Mouse (Mus musculus) brown adipose tissue, adult 24 weeks (tissue): Measurements from ENCODE around the gene Zp3r. TPM values are rescaled to one million over a fixed set of nuclear protein-coding genes. Genes with fewer than 3 reads are reported as not detected.
"Not testable (repeated sequence)": the region's sequence is repeated elsewhere in the genome, so short reads cannot be mapped to it uniquely, and the experiment has no call there.

Experiments used
- H3K27ac ChIP-seq: fragments of 200-500 bp; replicated peaks from 2 replicates; pipeline ENCODE4 v1.5.1; 2012; ENCODE audit warnings: low read depth, mild to moderate bottlenecking, low read length
- H3K4me1 ChIP-seq: fragments of 200-500 bp; 2 replicates; pipeline ENCODE4 v1.6.1; 2012; ENCODE audit warnings: low read length, mixed read lengths; ENCODE audit not compliant: control insufficient read depth, insufficient read depth, insufficient read length
- H3K4me3 ChIP-seq: fragments of 200-500 bp; 2 replicates; pipeline ENCODE4 v1.5.1; 2012; ENCODE audit warnings: low read depth, mild to moderate bottlenecking, low read length, moderate library complexity; ENCODE audit not compliant: insufficient read depth
- polyA plus RNA-seq: library from polyadenylated mRNA; stranded (reverse); fragments of >200 nt; gene quantifications from 2 replicates; pipeline ENCODE4 v1.2.4, GENCODE M21; 2012; ENCODE audit not compliant: missing spikeins, insufficient read depth, insufficient read length

The Zp3r gene
- polyA plus RNA-seq = not detected in 2 replicates

- H3K27ac ChIP-seq = no peak within 1 kb of the TSS
- H3K4me1 ChIP-seq = no peaks in the 10 kb centered on the region
- no peak within 1 kb of the TSS for H3K4me3 ChIP-seq
These were observed at the start of gene Zp3r for GRCm38 (mm10) chr1:130629521-130629920. Gene Zp3r (minus strand): TSS chr1:130629621.

- no peak overlapping the region for H3K4me3 ChIP-seq
- H3K4me1 ChIP-seq = no peaks in the 10 kb centered on the region
- no peak overlapping the region for H3K27ac ChIP-seq
These were observed 49.1 kb upstream of the Zp3r start for GRCm38 (mm10) chr1:130678551-130678950.

- H3K4me3 ChIP-seq, H3K4me1 ChIP-seq, H3K27ac ChIP-seq: not testable (repeated sequence)
These were observed 34.2 kb upstream of the Zp3r start for GRCm38 (mm10) chr1:130663576-130663975.

- no peak within 1 kb of the TSS for H3K27ac ChIP-seq
- no peak within 1 kb of the TSS for H3K4me3 ChIP-seq
- H3K4me1 ChIP-seq = no peaks in the 10 kb centered on the region
These were observed 32.0 kb upstream of the Zp3r start, which contains the start of gene C4bp for GRCm38 (mm10) chr1:130661454-130661853. Gene C4bp (minus strand): TSS chr1:130661632.

GRCm38 (mm10) chr1:130659641-130660040, 30.2 kb upstream of the Zp3r start:
- not testable (repeated sequence) for H3K4me1 ChIP-seq, H3K4me3 ChIP-seq, H3K27ac ChIP-seq

- H3K27ac ChIP-seq = no peak overlapping the region
- no peaks in the 10 kb centered on the region for H3K4me1 ChIP-seq
- no peak overlapping the region for H3K4me3 ChIP-seq
These were observed 14.7 kb upstream of the Zp3r start for GRCm38 (mm10) chr1:130644103-130644502.

GRCm38 (mm10) chr1:130640967-130641366, 11.5 kb upstream of the Zp3r start:
- no peaks in the 10 kb centered on the region for H3K4me1 ChIP-seq
- no peak overlapping the region for H3K27ac ChIP-seq
- H3K4me3 ChIP-seq = no peak overlapping the region

- no peak overlapping the region for H3K4me3 ChIP-seq
These were observed 4.5 kb upstream of the Zp3r start for GRCm38 (mm10) chr1:130633761-130634410.

GRCm38 (mm10) chr1:130633316-130633715, 3.9 kb upstream of the Zp3r start:
- Histone ChIP-seq H3K4me3 (no peak overlapping the region), H3K27ac (no peak overlapping the region), H3K4me1 (no peaks in the 10 kb centered on the region)

More at GRCm38 (mm10) chr1:130633761-130634410, 4.5 kb upstream of the Zp3r start:
- H3K4me1 ChIP-seq = no peaks in the 10 kb centered on the region
- H3K27ac ChIP-seq = no peak overlapping the region

GRCm38 (mm10) chr1:130596291-130596690, 33.1 kb downstream of the Zp3r start:
- no peaks in the 10 kb centered on the region for H3K4me1 ChIP-seq
- no peak overlapping the region for H3K27ac ChIP-seq
- no peak overlapping the region for H3K4me3 ChIP-seq

GRCm38 (mm10) chr1:130588659-130589058, 40.8 kb downstream of the Zp3r start:
- Histone ChIP-seq H3K4me3 (no peak overlapping the region), H3K27ac (no peak overlapping the region), H3K4me1 (no peaks in the 10 kb centered on the region)

- Histone ChIP-seq H3K4me3 (no peak overlapping the region), H3K27ac (no peak overlapping the region), H3K4me1 (no peaks in the 10 kb centered on the region)
These were observed 53.0 kb downstream of the Zp3r start for GRCm38 (mm10) chr1:130576389-130576788.

- Histone ChIP-seq H3K4me3 (no peak overlapping the region), H3K27ac (no peak overlapping the region), H3K4me1 (no peaks in the 10 kb centered on the region)
These were observed 53.5 kb downstream of the Zp3r start for GRCm38 (mm10) chr1:130575962-130576361.

- Histone ChIP-seq H3K4me3 (no peak overlapping the region), H3K27ac (peak overlapping the region; percentile 76), H3K4me1 (peaks cover 5% of the 10 kb centered on the region; the same call in 1 of the 2 replicates)
These were observed 77.8 kb downstream of the Zp3r start for GRCm38 (mm10) chr1:130551407-130552249.

- Histone ChIP-seq H3K27ac (peak overlapping the region; percentile 76), H3K4me1 (peaks cover 5% of the 10 kb centered on the region; the same call in 1 of the 2 replicates), H3K4me3 (peak overlapping the region; percentile 20)
These were observed 78.9 kb downstream of the Zp3r start for GRCm38 (mm10) chr1:130550242-130551167.
